Mouse (Mus musculus) T-helper 2 cell (primary cell): ENCODE data around the gene AA467197.

Experiments used
- in situ Hi-C: fragments of 300-600 bp; cut with MboI, MseI; formaldehyde crosslinking; loops from one replicate; pipeline ENCODE4 v1.15.1; 2025; ENCODE audit warnings: high pct_unique_total_duplicates

Gene AA467197

DNA sequence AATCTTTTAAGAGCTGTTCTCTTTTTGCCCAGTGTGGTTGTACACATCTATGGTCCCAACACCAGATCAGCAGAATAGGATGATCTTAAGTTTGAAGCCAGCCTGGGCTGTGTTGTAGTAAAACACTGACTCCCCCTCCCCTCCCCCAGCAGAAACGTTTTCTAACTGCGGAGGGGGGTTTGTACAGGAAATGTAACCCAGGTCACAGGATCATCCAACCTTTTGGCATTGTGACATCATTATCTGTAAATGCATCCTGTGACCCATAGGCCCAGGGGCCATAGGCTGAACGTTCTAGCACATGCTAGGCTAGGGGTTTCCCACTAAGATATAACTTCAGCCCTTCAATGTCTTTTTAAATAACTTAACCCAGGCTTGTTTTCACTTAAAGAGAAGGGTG, at the start of gene AA467197:
AA467197 (plus strand) TSS at position 301 of the 400 bp plus-strand sequence.
- in situ Hi-C loops: no loop called here

DNA sequence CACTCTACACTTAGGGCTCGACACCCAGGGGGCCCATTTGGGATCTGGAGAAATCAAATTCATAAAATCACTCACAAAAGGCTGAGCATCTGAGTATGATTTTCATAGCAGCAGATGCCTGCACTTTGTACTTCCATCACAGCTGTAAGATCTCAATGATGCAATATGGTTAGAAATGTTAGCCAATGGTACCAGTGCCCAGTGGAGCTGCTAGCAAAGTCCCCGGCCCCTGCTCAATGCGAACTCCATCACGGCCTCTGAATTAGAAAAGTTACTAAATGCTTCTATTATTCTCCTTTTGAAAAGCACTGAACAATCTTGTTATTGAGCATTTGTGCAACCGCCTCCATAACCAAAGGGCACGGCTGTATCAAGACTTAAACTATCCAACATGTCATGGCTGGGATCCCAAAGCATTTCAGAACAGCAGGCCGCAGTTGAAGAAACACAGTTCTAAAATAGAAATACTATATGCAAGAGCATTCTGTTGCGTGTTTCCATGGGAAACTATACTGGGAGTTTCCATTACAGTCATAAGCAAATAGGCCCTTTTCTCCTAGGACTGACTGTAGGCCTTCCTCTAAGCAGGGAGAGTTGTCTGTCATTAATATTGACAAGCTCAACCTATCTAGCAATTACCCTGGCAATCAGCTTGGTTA, 48.8 kb upstream of the AA467197 start:
- in situ Hi-C loops: no loop called here

GRCm38 (mm10) chr2:122590351-122590750, 46.4 kb upstream of the AA467197 start:
- in situ Hi-C loops: no loop called here

- in situ Hi-C loops: no loop called here
Measured at GRCm38 (mm10) chr2:122591213-122591612, 45.6 kb upstream of the AA467197 start.

GRCm38 (mm10) chr2:122595461-122595860, 41.3 kb upstream of the AA467197 start:
- in situ Hi-C loops: no loop called here

GRCm38 (mm10) chr2:122599736-122600135, 37.0 kb upstream of the AA467197 start:
- in situ Hi-C loops: no loop called here

- in situ Hi-C loops: no loop called here
Measured at GRCm38 (mm10) chr2:122601354-122601753, 35.4 kb upstream of the AA467197 start.

GRCm38 (mm10) chr2:122605829-122606228, 31.0 kb upstream of the AA467197 start:
- in situ Hi-C loops: loop anchor here (5.0 kb wide), 1 partner anchor 34 kb away; no protein-coding TSS in a partner anchor

GRCm38 (mm10) chr2:122608820-122609219, 28.0 kb upstream of the AA467197 start:
- in situ Hi-C loops: loop anchor here (5.0 kb wide), 1 partner anchor 37 kb away; no protein-coding TSS in a partner anchor

DNA sequence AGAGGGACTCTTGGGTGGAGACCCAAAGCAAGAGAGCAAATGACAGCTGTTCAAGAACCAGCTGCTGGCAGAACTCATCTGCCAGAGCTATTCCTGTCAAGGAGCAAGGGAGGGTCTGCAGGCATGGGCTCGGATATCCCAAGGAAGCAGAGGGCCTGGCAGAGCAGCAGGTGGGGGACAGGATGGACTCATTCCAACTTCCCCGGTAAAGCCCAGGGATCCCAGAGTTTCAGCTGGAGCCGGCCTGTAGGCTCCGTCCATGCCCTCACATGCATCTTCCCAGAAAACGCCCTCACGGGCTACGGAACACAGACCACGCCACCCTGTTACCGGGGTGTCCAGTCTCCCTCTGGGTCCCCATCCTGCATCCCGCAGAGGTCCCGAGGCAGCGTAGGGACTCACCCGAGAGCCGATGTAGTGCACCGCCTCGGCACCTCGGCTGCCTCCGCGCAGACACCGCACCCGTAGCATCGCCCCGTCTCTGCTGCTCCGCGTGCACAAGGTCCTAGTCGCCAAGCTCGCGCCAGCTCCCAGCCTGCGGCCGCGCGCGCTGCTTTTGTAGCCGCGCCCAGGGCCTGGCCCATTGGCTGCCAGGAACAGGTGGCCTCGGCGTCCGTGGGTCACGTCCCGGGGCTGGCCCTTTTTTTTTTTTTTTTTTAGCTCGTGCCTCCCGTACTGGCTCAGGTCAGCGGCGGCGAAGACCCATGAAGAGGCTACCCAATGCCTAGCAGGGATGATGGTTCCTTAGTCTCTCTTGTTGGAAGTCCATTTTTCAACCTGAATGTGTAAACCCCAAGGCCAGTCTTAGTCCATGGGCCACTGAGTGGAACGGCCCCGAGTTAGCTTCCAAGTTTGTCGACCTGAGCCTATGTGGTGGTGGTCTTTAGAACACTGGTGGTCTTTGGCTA, 25.8 kb upstream of the AA467197 start, which contains the start of gene Gatm:
Gatm (minus strand) TSS at position 558 of the 908 bp plus-strand sequence.
- in situ Hi-C loops: no loop called here

GRCm38 (mm10) chr2:122611654-122611973, 25.2 kb upstream of the AA467197 start:
- in situ Hi-C loops: no loop called here

DNA sequence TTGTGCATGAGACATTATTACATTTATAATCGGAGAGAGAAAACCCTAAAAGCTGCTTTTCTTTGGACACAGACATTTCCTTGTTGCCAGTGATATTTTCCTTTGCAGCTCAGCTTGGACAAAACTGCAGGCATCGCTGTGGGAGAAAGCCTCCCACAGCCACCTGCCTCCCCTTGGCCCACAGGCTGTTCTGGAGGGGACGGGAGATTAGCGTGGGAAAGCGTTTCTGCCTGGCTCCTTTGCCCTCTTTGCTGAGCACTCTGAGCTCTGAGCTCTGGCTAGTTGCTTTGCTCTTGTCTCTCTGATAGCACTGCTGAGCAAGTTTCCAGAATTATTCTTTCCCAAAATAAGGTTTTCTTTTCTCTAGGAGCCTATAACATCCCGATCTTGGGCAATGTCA, 20.5 kb upstream of the AA467197 start:
- in situ Hi-C loops: no loop called here

DNA sequence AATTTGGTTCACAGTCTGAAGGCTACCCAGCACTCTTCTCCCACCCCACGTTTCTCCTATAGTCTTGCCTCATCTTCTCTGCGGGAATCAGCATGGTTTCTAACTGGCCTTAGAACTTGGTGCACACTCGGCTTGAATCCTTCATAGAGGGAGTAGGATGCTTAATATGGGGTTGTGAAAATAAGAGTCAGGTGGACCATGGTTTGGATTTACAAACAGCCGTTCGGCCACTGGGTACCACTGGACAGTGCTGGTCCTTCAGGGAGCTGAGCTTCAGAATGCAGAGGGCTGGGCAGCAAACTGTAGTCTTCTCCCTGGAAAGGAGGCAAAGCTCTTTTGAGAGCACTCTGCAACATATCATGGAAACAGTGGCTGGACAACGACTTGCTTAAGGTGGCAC, 19.0 kb upstream of the AA467197 start:
- in situ Hi-C loops: no loop called here

GRCm38 (mm10) chr2:122618719-122619118, 18.1 kb upstream of the AA467197 start:
- in situ Hi-C loops: no loop called here

GRCm38 (mm10) chr2:122621337-122622110, 15.3 kb upstream of the AA467197 start:
- in situ Hi-C loops: no loop called here

GRCm38 (mm10) chr2:122625930-122626329, 10.9 kb upstream of the AA467197 start:
- in situ Hi-C loops: loop anchor here (5.0 kb wide), 1 partner anchor 244 kb away; no protein-coding TSS in a partner anchor

DNA sequence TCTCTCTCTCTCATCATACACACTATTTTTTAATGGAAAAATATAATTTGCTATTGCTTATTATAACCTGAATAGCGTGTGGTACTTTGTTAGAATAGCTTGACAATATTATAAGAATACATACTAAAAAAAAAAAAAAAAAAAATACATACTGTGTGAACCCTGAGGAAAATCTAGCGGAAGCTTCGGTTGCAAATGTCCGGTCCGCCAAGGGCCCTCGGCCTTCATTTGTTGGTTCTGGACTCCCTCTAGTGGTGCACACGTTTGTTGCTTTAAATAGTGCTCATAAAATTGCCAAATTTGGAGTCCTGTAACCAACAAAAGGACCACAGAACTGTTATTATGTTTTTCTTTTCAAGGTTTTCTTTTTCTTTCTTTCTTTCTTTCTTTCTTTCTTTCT, 7.8 kb upstream of the AA467197 start:
- in situ Hi-C loops: loop anchor here (5.0 kb wide), 1 partner anchor 247 kb away; no protein-coding TSS in a partner anchor

DNA sequence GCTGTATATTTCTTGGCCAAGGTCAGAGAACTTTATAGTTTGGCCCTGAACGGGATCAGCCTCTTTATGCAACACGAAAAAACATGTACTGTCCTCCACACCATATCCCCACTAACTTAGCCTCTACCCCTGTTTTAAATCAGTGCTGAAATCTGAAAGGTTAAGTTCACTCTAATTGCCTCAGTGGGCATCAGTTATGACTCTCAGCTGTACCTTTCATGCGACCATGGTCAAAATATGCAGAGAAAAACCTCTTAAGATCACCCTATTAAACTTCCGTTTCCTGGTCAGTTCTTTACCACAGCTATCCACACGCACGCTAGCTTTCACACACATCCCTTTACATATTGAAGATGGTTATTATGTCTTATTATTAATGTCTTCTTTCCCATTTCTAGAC, 6.9 kb upstream of the AA467197 start:
- in situ Hi-C loops: loop anchor here (5.0 kb wide), 1 partner anchor 248 kb away; no protein-coding TSS in a partner anchor

DNA sequence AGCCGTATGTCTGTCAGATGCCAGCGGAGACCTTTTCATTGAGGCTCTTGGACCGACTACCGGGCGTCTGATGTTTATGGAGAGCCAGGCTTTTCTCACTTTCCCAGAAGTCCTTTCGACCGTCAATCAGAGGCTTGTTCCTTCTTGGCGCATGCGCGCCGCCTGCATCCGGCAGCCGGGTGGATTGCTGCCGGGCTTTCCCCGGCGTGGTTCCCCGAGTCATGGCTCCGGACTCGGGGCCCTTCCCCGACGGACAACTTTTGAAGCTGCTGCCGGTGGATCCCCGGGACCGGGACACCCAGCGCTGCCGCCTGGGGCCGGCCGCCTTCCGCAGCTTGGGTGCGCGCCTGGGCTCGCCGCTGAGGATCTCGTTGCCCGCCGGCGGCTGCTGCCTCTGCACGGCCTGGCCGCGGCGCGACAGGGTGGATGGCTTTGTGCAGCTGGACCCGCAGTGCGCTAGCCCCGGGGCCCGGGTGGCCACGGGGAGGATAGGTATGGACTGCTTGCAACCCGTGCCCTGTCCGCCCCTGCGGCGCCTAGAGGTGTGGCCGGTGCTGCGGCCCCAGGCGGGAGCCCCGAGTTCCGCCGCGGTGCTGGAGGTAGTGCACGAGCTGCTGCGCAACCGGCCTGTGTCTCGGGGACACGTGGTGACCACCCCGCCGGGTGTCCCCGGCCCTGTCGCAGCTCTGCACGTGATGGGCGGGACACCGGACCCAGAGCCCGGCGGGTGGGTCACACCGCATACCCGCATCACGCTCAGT, 6.1 kb upstream of the AA467197 start:
- in situ Hi-C loops: no loop called here

DNA sequence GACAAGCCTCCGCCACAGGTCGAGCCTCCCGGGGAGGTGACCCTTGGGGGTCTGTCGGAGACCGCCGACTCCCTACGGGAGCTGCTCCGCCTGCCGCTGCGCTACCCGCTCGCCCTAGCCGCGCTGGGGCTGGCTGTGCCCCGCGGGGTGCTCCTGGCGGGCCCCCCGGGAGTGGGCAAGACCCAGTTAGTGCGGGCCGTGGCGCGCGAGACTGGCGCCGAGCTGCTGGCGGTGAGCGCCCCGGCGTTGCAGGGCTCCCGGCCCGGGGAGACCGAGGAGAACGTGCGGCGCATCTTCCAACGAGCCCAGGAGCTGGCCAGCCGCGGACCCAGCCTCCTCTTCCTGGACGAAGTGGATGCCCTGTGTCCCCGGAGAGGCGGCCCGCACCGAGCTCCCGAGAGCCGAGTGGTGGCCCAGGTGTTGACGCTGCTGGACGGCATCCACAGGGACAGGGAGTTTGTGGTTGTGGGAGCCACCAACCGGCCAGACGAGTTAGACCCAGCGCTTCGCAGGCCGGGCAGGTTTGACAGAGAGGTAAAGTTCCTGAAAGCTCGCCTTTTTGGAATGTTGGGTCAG, 5.5 kb upstream of the AA467197 start:
- in situ Hi-C loops: no loop called here

DNA sequence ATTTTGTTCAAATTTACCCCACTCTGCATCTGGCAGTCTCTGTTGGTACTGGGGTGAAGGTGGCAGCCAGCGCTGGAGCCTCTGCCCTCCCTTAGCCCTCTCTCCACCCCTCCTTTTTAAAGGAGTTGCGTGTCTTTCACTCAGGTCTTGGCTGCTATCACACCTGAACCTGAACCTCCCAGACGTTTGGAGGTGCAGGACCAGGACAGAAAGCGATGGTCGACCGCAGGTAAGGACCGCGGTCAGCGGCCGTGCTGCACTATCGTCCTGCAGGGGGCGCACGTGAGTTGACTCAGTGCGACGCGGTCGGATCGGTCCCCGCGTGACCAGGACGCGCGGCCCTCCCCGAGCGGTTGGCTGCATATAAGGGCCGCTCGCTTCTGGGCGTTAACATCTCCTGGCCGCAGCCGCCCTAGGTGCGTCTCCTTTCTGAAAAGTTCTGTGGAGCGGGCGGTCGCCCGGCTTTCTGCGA, 776 bp downstream of the AA467197 start:
- in situ Hi-C loops: no loop called here
